Mouse (Mus musculus) neural tube, embryonic 11.5 days (tissue): ENCODE results near the gene Gnb3. TPM values are rescaled to one million over a fixed set of nuclear protein-coding genes. Genes with fewer than 3 reads are reported as not detected.
A peak's percentile ranks its signal among the peaks of the same experiment; 100 is the strongest.

Source experiments
- ATAC-seq: fragments of 200-750 bp; cut with Nextera tagmentation; 2 replicates; pipeline ENCODE4 v1.8.0; 2017; ENCODE audit warnings: moderate number of reproducible peaks, mild to moderate bottlenecking, moderate TSS enrichment, moderate library complexity; ENCODE audit not compliant: insufficient read depth, low FRiP score, low TSS enrichment
- DNase-seq: peaks from one replicate; pipeline ENCODE4 v3.0.0-alpha.2; 2015; ENCODE audit warnings: low spot score
- H3K27ac ChIP-seq: fragments of 300-500 bp; sonication (generic); 2 replicates; pipeline ENCODE4 v1.5.1; 2014; ENCODE audit warnings: low read depth, mild to moderate bottlenecking, low read length
- H3K27me3 ChIP-seq: fragments of 300-500 bp; sonication (generic); 2 replicates; pipeline ENCODE4 v1.6.1; 2014; ENCODE audit warnings: mild to moderate bottlenecking, low read length, mixed read lengths; ENCODE audit not compliant: control insufficient read depth, insufficient read depth
- H3K36me3 ChIP-seq: fragments of 300-500 bp; sonication (generic); 2 replicates; pipeline ENCODE4 v1.6.1; 2014; ENCODE audit warnings: mild to moderate bottlenecking, low read length, moderate library complexity, mixed read lengths; ENCODE audit not compliant: control insufficient read depth, insufficient read depth
- H3K4me1 ChIP-seq: fragments of 300-500 bp; sonication (generic); 2 replicates; pipeline ENCODE4 v1.6.1; 2014; ENCODE audit warnings: low read length, mixed read lengths; ENCODE audit not compliant: control insufficient read depth, insufficient read depth
- H3K4me2 ChIP-seq: fragments of 300-500 bp; sonication (generic); 2 replicates; pipeline ENCODE4 v1.6.1; 2014; ENCODE audit warnings: low read depth, mild to moderate bottlenecking, moderate library complexity
- H3K4me3 ChIP-seq: fragments of 300-500 bp; sonication (generic); 2 replicates; pipeline ENCODE4 v1.5.1; 2014; ENCODE audit warnings: low read depth, low read length
- H3K9ac ChIP-seq: fragments of 300-500 bp; sonication (generic); 2 replicates; pipeline ENCODE4 v1.6.1; 2014; ENCODE audit warnings: mild to moderate bottlenecking, low read length
- H3K9me3 ChIP-seq: fragments of 300-500 bp; sonication (generic); 2 replicates; pipeline ENCODE4 v1.6.1; 2016; ENCODE audit warnings: low read length; ENCODE audit not compliant: control insufficient read depth
- WGBS: fragments of 180-500 bp; shearing (Covaris S2); extraction: QIAGEN DNeasy Blood & Tissue Kit; methylation state at CpG from one replicate; pipeline ENCODE4 v1.1.7; 2014; 5-methylcytosine and 5-hydroxymethylcytosine counted together
- polyA plus RNA-seq: library from polyadenylated mRNA; unstranded; fragments of >200 nt; fragmentation: Nextera tagmentation; extraction: Ambion mirVana; gene quantifications from 2 replicates; pipeline ENCODE4 v1.2.1, GENCODE M21; 2014

Gene Gnb3
- polyA plus RNA-seq: 0.22 and 0.29 TPM in 2 replicates

DNA sequence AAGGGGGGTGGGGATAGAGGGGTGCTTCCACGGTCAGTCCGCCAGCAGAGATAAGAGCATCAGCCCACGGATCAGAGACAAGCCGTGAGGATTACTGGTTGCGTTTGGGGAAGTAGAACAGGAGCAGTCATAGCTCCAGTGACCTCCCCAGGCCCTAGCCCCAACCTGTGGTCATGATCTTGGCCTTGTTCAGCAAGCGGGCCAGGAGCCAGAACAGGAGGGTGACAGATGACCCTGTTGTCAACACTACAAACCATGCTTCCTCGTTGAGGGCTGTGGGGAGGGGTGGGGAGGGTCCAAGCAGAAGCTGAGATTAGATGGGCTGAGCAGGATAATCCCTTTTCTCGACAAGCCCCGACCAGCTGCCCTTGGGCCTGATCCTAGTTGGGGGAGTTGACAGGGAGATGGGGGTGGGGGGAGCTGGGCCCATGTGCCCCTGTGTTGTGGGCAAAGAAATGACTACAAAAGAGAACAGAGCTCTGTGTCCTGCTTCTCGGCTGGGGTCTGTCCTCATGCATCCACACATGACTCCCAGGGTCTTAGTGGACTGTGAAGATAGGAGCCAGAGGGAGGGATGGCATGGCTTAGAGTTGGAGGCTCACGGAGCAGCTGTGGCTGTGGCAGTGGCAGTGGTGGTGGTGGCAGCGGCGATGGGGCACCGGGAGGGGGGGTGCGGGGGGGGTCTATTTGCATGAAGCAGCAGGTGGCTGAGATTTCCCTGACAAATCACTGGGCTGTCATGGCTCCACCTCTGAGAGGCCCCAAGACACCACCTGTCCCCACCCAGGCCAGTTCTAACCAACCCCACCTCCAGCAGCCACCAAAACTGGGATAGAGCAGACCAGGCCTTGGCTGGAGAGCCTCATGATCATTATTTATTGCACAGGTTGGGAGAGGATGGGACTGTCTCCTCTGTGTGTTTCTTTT, at the start of gene Gnb3:
Gnb3 (minus strand) TSS at position 35 of the 927 bp plus-strand sequence.
- Histone ChIP-seq H3K4me1 (no peaks in the 10 kb centered on the region), H3K9ac (peak within 1 kb of the TSS; percentile 11; the same call in 1 of the 2 replicates), H3K27me3 (no peaks in the 10 kb centered on the region), H3K4me3 (no peak within 1 kb of the TSS), H3K9me3 (no peaks in the 10 kb centered on the region), H3K27ac (no peak within 1 kb of the TSS), H3K4me2 (no peak within 1 kb of the TSS), H3K36me3 (peaks cover 3% of the 10 kb centered on the region; the same call in 1 of the 2 replicates)
- ATAC-seq (no peak), DNase-seq (no peak)
- 43% methylated on average over 14 of the region's 15 CpGs for whole genome bisulfite sequencing

DNA sequence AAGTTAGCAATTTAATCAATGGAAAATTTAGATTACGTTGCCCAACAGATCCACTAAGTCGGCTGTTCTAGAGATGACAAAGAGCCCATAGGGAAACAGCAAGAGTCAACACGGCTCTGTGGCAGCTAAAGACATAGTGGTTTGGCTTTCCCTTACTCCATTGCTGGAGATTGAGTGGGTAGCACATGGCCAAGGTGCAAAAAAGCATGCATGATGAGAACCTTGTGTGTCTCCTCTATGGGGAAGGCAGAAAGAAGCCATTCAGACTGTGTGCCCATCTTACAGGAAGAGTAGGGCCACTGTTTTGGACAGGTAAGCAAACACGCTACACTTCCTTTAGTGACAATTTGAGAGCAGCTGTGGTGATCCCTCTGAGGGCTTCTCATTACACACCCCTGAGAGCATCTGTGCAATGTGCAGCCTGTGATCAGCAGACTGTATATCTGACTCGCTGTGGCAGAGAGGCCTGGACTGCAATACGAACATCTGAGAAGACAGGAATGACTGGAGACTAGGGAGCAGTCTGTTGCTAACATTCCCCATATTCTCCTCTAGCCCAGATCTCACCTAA, 48.6 kb upstream of the Gnb3 start:
- H3K9me3 ChIP-seq: no peaks in the 10 kb centered on the region
- no peaks in the 10 kb centered on the region for H3K27me3 ChIP-seq
- DNase-seq: no peak
- H3K27ac ChIP-seq: no peak overlapping the region
- no peak overlapping the region for H3K4me3 ChIP-seq
- 91% methylated on average over 6 of the region's 6 CpGs for WGBS
- ATAC-seq: no peak
- no peaks in the 10 kb centered on the region for H3K36me3 ChIP-seq
- H3K9ac ChIP-seq: no peak overlapping the region
- H3K4me1 ChIP-seq: no peaks in the 10 kb centered on the region
- H3K4me2 ChIP-seq: no peak overlapping the region

GRCm38 (mm10) chr6:124887986-124888385, 47.9 kb upstream of the Gnb3 start, which contains the start of gene Cd4:
Cd4 (minus strand) TSS chr6:124888221.
- Histone ChIP-seq H3K27me3 (no peaks in the 10 kb centered on the region), H3K4me3 (no peak within 1 kb of the TSS), H3K9me3 (no peaks in the 10 kb centered on the region), H3K4me1 (no peaks in the 10 kb centered on the region), H3K36me3 (no peaks in the 10 kb centered on the region), H3K9ac (no peak within 1 kb of the TSS), H3K27ac (no peak within 1 kb of the TSS), H3K4me2 (no peak within 1 kb of the TSS)
- 94% methylated on average over 9 of the region's 9 CpGs for WGBS
- DNase-seq (no peak), ATAC-seq (no peak)

DNA sequence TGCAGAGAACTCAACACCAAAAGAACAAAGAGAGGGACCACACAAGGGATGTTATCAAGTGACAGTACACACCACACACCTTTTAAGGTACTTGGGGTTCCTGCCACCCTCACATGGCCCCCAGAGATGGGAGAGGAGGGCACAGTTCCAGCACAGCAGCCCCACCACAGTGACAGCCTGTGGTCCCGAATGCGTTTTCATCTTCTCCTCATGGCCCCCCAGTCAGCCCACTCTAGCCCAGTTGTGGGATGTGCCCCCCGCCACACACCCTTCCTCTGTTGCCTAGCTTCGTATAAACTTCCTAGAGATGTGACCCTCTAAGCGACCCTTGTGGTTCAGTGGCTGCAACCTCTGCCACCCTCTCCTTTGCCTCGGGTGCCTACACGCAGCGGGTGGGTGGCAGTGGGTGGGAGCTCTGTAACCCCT, 45.9 kb upstream of the Gnb3 start:
- Histone ChIP-seq H3K4me2 (no peak overlapping the region), H3K36me3 (no peaks in the 10 kb centered on the region), H3K4me1 (no peaks in the 10 kb centered on the region), H3K27me3 (no peaks in the 10 kb centered on the region), H3K9ac (no peak overlapping the region), H3K9me3 (no peaks in the 10 kb centered on the region), H3K4me3 (no peak overlapping the region), H3K27ac (no peak overlapping the region)
- 90% methylated on average over 8 of the region's 8 CpGs for WGBS
- ATAC-seq (no peak), DNase-seq (no peak)

- DNase-seq (no peak), ATAC-seq (no peak)
- no peaks in the 10 kb centered on the region for H3K27me3 ChIP-seq
- H3K36me3 ChIP-seq: no peaks in the 10 kb centered on the region
- no peaks in the 10 kb centered on the region for H3K9me3 ChIP-seq
- WGBS: 75% methylated on average over 10 of the region's 10 CpGs
- H3K27ac ChIP-seq: no peak overlapping the region
- H3K4me1 ChIP-seq: no peaks in the 10 kb centered on the region
- H3K4me3 ChIP-seq: no peak overlapping the region
- H3K4me2 ChIP-seq: no peak overlapping the region
- no peak overlapping the region for H3K9ac ChIP-seq
Observed at GRCm38 (mm10) chr6:124884714-124885500, 44.8 kb upstream of the Gnb3 start.

DNA sequence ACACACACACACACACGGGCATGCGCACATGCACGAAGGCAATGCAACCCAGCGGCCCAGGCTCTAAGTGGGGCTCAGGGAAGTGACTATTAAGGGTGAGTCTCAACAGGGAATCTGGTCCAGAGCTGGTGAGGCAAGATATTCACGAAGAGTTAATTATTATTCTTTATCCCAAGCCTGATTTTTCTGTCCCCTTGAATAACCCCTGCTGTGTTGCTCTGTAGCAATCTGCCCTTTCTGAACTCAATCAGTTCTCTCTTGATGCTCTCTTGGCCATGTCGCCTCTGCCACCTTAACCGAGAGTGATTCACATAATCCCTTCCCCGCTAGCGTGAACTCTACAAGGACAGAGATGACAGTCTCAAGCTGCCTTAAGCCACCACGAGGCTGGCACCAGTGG, 43.3 kb upstream of the Gnb3 start:
- DNase-seq: no peak
- Histone ChIP-seq H3K36me3 (no peaks in the 10 kb centered on the region), H3K27ac (no peak overlapping the region), H3K9me3 (no peaks in the 10 kb centered on the region), H3K4me1 (no peaks in the 10 kb centered on the region), H3K4me2 (no peak overlapping the region), H3K27me3 (no peaks in the 10 kb centered on the region), H3K4me3 (no peak overlapping the region), H3K9ac (no peak overlapping the region)
- WGBS: 73% methylated on average over 10 of the region's 10 CpGs
- no peak for ATAC-seq

DNA sequence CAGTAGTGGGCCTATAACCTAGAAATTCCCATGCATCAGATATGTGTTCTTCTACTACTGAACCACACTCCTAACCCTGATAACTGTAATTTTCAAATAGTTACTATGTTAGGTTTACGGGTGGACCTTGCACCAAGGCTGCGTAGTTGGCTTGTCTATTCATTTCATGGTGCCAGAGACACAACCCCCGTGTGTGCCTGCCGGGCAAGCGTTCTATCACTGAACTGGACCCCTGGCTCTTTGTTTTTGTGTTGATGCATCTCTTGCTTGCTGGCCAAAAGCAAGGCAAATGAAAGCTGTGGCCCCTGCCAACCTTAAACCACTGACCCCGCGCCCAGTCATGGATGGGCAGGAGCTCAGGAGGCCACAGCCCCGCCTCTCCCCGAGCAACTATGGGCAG, 41.7 kb upstream of the Gnb3 start:
- ATAC-seq (no peak), DNase-seq (no peak)
- H3K4me3 ChIP-seq: no peak overlapping the region
- WGBS: 93% methylated on average over 9 of the region's 9 CpGs
- H3K4me2 ChIP-seq: no peak overlapping the region
- no peak overlapping the region for H3K9ac ChIP-seq
- no peaks in the 10 kb centered on the region for H3K36me3 ChIP-seq
- no peaks in the 10 kb centered on the region for H3K9me3 ChIP-seq
- no peaks in the 10 kb centered on the region for H3K27me3 ChIP-seq
- no peaks in the 10 kb centered on the region for H3K4me1 ChIP-seq
- H3K27ac ChIP-seq: no peak overlapping the region

DNA sequence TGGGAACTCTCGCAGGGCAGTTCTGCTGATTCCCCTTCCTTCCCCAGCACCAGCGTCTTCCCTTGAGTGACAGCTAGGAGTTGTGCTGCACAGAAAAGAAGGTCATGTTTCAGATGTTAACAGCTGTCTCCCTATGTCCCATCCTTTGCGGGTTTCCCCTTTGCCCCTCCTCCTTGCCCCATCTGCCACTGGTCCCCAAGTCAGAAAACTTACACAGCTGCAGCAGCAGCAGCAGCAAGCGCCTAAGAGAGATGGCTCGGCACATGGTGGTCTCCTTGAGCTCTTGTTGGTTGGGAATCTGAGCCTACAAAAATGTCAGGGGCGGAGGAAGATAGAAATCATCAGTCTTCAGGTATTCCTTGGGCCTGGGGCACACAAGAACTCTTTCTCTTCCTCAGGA, 39.3 kb upstream of the Gnb3 start:
- Histone ChIP-seq H3K4me1 (no peaks in the 10 kb centered on the region), H3K27me3 (no peaks in the 10 kb centered on the region), H3K27ac (no peak overlapping the region), H3K36me3 (no peaks in the 10 kb centered on the region), H3K9me3 (no peaks in the 10 kb centered on the region), H3K4me3 (no peak overlapping the region), H3K9ac (no peak overlapping the region), H3K4me2 (no peak overlapping the region)
- WGBS: 62% methylated on average over 6 of the region's 6 CpGs
- DNase-seq (no peak), ATAC-seq (no peak)
